11 mouse cellular contexts compared by ENCODE assay signal in genomic region chr14:14905530-14905852, GRCm38 (mm10).
A peak's percentile ranks its signal among the peaks of the same experiment; 100 is the strongest.
DNase-seq lines count a peak whose midpoint lies in the region; ATAC-seq and TF ChIP-seq lines count a peak whose summit lies in the region.
"Had no signal": no experiment of that assay in that cellular context is flagged by ENCODE, and none has a peak within 500 bp of the region (broad histone marks: within the 10 kb centered on the region; RNA-seq: fewer than 3 reads in every experiment).

No protein-coding gene starts in this region.

- no peak overlapping the region for H3K9ac ChIP-seq in hindbrain, embryonic 13.5 days
- H3K9ac ChIP-seq in hindbrain, embryonic 11.5 days (ENCODE audit: low read depth, low read length) = no peak overlapping the region
- H3K9ac ChIP-seq: liver, embryonic 13.5 days had no signal

- no peak for TF ChIP-seq POLR2A in thymus, adult 2 months (IDR thresholded peaks at IDR 0.05; ENCODE audit: control insufficient read depth, extremely low read depth, insufficient read depth, low read length, poor library complexity)

- H3K9me3 ChIP-seq in hindbrain, embryonic 13.5 days = no peaks in the 10 kb centered on the region
- no peaks in the 10 kb centered on the region for H3K9me3 ChIP-seq in hindbrain, embryonic 11.5 days (ENCODE audit: control insufficient read depth, low read length)
- H3K9me3 ChIP-seq: liver, embryonic 13.5 days had no signal

- H3K27me3 ChIP-seq in hindbrain, embryonic 13.5 days = no peaks in the 10 kb centered on the region
- H3K27me3 ChIP-seq in hindbrain, embryonic 11.5 days (ENCODE audit: control insufficient read depth, insufficient read depth, low read length) = no peaks in the 10 kb centered on the region
- no peaks in the 10 kb centered on the region for H3K27me3 ChIP-seq in thymus, adult 2 months (ENCODE audit: control insufficient read depth, insufficient read depth, low read length)
- H3K27me3 ChIP-seq: liver, embryonic 13.5 days had no signal

- H3K4me1 ChIP-seq in hindbrain, embryonic 13.5 days (replicated peaks) = no peaks in the 10 kb centered on the region
- H3K4me1 ChIP-seq in hindbrain, embryonic 11.5 days (replicated peaks; ENCODE audit: control insufficient read depth, insufficient read depth, low read length) = no peaks in the 10 kb centered on the region
- no peaks in the 10 kb centered on the region for H3K4me1 ChIP-seq in thymus, adult 2 months (replicated peaks; ENCODE audit: control insufficient read depth, insufficient read depth, low read length)
- H3K4me1 ChIP-seq: liver, embryonic 13.5 days had no signal

- WGBS in hindbrain, embryonic 13.5 days = 82% methylated on average over 5 of the region's 5 CpGs
- 80% methylated on average over 5 of the region's 5 CpGs for WGBS in hindbrain, embryonic 11.5 days
- WGBS in thymus, adult 2 months = 81% methylated on average over 5 of the region's 5 CpGs

- DNase-seq in hindbrain, embryonic 11.5 days (ENCODE audit: low spot score) = no peak
- peak; percentile 25 for DNase-seq in thymus, adult 2 months
- no peak for DNase-seq in thymus, adult 18-20 months
- peak; percentile 33 for DNase-seq in ZHBTc4 (ENCODE audit: low read depth, low spot score)
- peak; percentile 8 for DNase-seq in thymus, postnatal 25 days
- no peak for DNase-seq in kidney, adult 8-10 months

- 0 out of 2 replicates have a peak, but pooled peaks have one; percentile 21 for ATAC-seq in hindbrain, embryonic 13.5 days (ENCODE audit: low FRiP score)
- ATAC-seq in hindbrain, embryonic 11.5 days (ENCODE audit: low FRiP score) = no peak

- TF ChIP-seq CTCF in thymus, adult 2 months (IDR thresholded peaks at IDR 0.05; ENCODE audit: borderline replicate concordance, control insufficient read depth, extremely low read depth, insufficient read depth, low read length, poor library complexity) = no peak

- no peak overlapping the region for H3K4me3 ChIP-seq in hindbrain, embryonic 13.5 days
- H3K4me3 ChIP-seq in hindbrain, embryonic 11.5 days (ENCODE audit: low read depth, low read length) = no peak overlapping the region
- no peak overlapping the region for H3K4me3 ChIP-seq in thymus, adult 2 months (ENCODE audit: control insufficient read depth, insufficient read depth, low read length)
- H3K4me3 ChIP-seq: erythroblast, embryonic 14.5 days; liver, embryonic 13.5 days had no signal

- H3K27ac ChIP-seq in hindbrain, embryonic 13.5 days = no peak overlapping the region
- H3K27ac ChIP-seq in hindbrain, embryonic 11.5 days (ENCODE audit: low read depth, low read length) = no peak overlapping the region
- H3K27ac ChIP-seq in thymus, adult 2 months (ENCODE audit: control insufficient read depth, insufficient read depth, low read length) = no peak overlapping the region
- H3K27ac ChIP-seq: layer of hippocampus, adult 2 months; liver, embryonic 13.5 days; macrophage had no signal

- H3K4me2 ChIP-seq in hindbrain, embryonic 13.5 days = no peak overlapping the region
- no peak overlapping the region for H3K4me2 ChIP-seq in hindbrain, embryonic 11.5 days (replicated peaks; ENCODE audit: low read depth, low read length)

- H3K36me3 ChIP-seq in hindbrain, embryonic 13.5 days = no peaks in the 10 kb centered on the region
- H3K36me3 ChIP-seq in hindbrain, embryonic 11.5 days (ENCODE audit: control insufficient read depth, insufficient read depth, low read length) = no peaks in the 10 kb centered on the region
- H3K36me3 ChIP-seq in thymus, adult 2 months (ENCODE audit: control insufficient read depth, insufficient read depth, low read length) = no peaks in the 10 kb centered on the region
- H3K36me3 ChIP-seq: liver, embryonic 13.5 days had no signal

Comparison
In these comparisons a context has a peak if more than half of its experiments do, and no peak if none do; other contexts are left out.
1. DNase-seq: peak in thymus, adult 2 months (single experiment), ZHBTc4 (single experiment) and thymus, postnatal 25 days (single experiment); none in hindbrain, embryonic 11.5 days (single experiment), thymus, adult 18-20 months (0 of 2) and kidney, adult 8-10 months (0 of 2).